In genomic region chr11:32780747-32781536, GRCm38 (mm10) we compare ENCODE assay signal across 11 mouse cellular contexts. TPM values are rescaled to one million over a fixed set of nuclear protein-coding genes. Genes with fewer than 3 reads are reported as not detected.
DNase-seq lines count a peak whose midpoint lies in the region; ATAC-seq and TF ChIP-seq lines count a peak whose summit lies in the region.
"Had no signal": no experiment of that assay in that cellular context is flagged by ENCODE, and none has a peak within 500 bp of the region (broad histone marks: within the 10 kb centered on the region; RNA-seq: fewer than 3 reads in every experiment).

No protein-coding gene starts in this region.

- peaks cover 10% of the 10 kb centered on the region for H3K4me1 ChIP-seq in forebrain, embryonic 10.5 days
- no peaks in the 10 kb centered on the region for H3K4me1 ChIP-seq in forebrain, embryonic 11.5 days (replicated peaks; ENCODE audit: control insufficient read depth, insufficient read depth, low read length)
- H3K4me1 ChIP-seq in midbrain, embryonic 13.5 days (replicated peaks) = peaks cover 5% of the 10 kb centered on the region; the same call in 1 of the 2 replicates
- H3K4me1 ChIP-seq in midbrain, embryonic 11.5 days (ENCODE audit: control insufficient read depth, insufficient read depth, low read length) = no peaks in the 10 kb centered on the region; the same call in 1 of the 2 replicates
- no peaks in the 10 kb centered on the region for H3K4me1 ChIP-seq in stomach, postnatal 0 days (replicated peaks; ENCODE audit: control insufficient read depth, insufficient read depth)

- no peak for DNase-seq in forebrain, embryonic 10.5 days (ENCODE audit: extremely low spot score, low spot score)
- no peak for DNase-seq in forebrain, embryonic 11.5 days (ENCODE audit: low spot score)
- no peak for DNase-seq in midbrain, embryonic 11.5 days (ENCODE audit: low spot score, missing footprints)
- DNase-seq in layer of hippocampus, postnatal 14 days (ENCODE audit: low spot score in 2 of 2) = peak; percentile 23 to 61
- no peak for DNase-seq in stomach, postnatal 0 days (ENCODE audit: low spot score)
- DNase-seq in spleen, postnatal 10 days (ENCODE audit: low spot score in 2 of 2) = no peak
- no peak for DNase-seq in thymus, postnatal 25 days
- DNase-seq: cerebellum, adult 8-10 months had no signal

- ATAC-seq in forebrain, embryonic 11.5 days (replicated peaks; ENCODE audit: low FRiP score) = no peak
- ATAC-seq in midbrain, embryonic 13.5 days = peak; percentile 34; the same call in 1 of the 2 replicates
- ATAC-seq in midbrain, embryonic 11.5 days (ENCODE audit: low FRiP score) = no peak
- 0 out of 2 replicates have a peak, but pooled peaks have one; percentile 24 for ATAC-seq in stomach, postnatal 0 days (ENCODE audit: low FRiP score, low TSS enrichment)

- H3K4me3 ChIP-seq in forebrain, embryonic 10.5 days = no peak overlapping the region
- no peak overlapping the region for H3K4me3 ChIP-seq in forebrain, embryonic 11.5 days (ENCODE audit: low read depth, low read length)
- H3K4me3 ChIP-seq in midbrain, embryonic 13.5 days (replicated peaks) = no peak overlapping the region
- no peak overlapping the region for H3K4me3 ChIP-seq in midbrain, embryonic 11.5 days (ENCODE audit: low read depth, low read length)
- H3K4me3 ChIP-seq in stomach, postnatal 0 days (ENCODE audit: low read depth, low read length) = no peak overlapping the region

- no peak for TF ChIP-seq CTCF in stomach, postnatal 0 days (IDR thresholded peaks at IDR 0.05; ENCODE audit: low read depth)

- H3K36me3 ChIP-seq in forebrain, embryonic 10.5 days (replicated peaks) = no peaks in the 10 kb centered on the region
- H3K36me3 ChIP-seq in forebrain, embryonic 11.5 days (ENCODE audit: control insufficient read depth, insufficient read depth, low read length) = no peaks in the 10 kb centered on the region
- H3K36me3 ChIP-seq in midbrain, embryonic 13.5 days = no peaks in the 10 kb centered on the region
- no peaks in the 10 kb centered on the region; the same call in 1 of the 2 replicates for H3K36me3 ChIP-seq in midbrain, embryonic 11.5 days (ENCODE audit: control insufficient read depth, insufficient read depth, low read length)
- no peaks in the 10 kb centered on the region for H3K36me3 ChIP-seq in stomach, postnatal 0 days (ENCODE audit: control insufficient read depth, insufficient read depth, low read length)

- no peaks in the 10 kb centered on the region for H3K27me3 ChIP-seq in forebrain, embryonic 10.5 days (ENCODE audit: poor library complexity, severe bottlenecking)
- H3K27me3 ChIP-seq in forebrain, embryonic 11.5 days (ENCODE audit: control insufficient read depth, insufficient read depth, low read length) = no peaks in the 10 kb centered on the region
- no peaks in the 10 kb centered on the region for H3K27me3 ChIP-seq in midbrain, embryonic 13.5 days
- no peaks in the 10 kb centered on the region for H3K27me3 ChIP-seq in midbrain, embryonic 11.5 days (ENCODE audit: control insufficient read depth, insufficient read depth, low read length)
- no peaks in the 10 kb centered on the region for H3K27me3 ChIP-seq in stomach, postnatal 0 days (ENCODE audit: control insufficient read depth, insufficient read depth, low read length)

- H3K27ac ChIP-seq in forebrain, embryonic 10.5 days = 0 out of 2 replicates have a peak overlapping the region, but pooled peaks have one; percentile 0
- no peak overlapping the region for H3K27ac ChIP-seq in forebrain, embryonic 11.5 days (ENCODE audit: low read depth, low read length)
- H3K27ac ChIP-seq in midbrain, embryonic 13.5 days = no peak overlapping the region; the same call in 1 of the 2 replicates
- no peak overlapping the region for H3K27ac ChIP-seq in midbrain, embryonic 11.5 days (ENCODE audit: low read depth, low read length)
- no peak overlapping the region for H3K27ac ChIP-seq in stomach, postnatal 0 days (replicated peaks)

- no peak overlapping the region for H3K4me2 ChIP-seq in forebrain, embryonic 11.5 days (ENCODE audit: low read depth, low read length, severe bottlenecking)
- no peak overlapping the region for H3K4me2 ChIP-seq in midbrain, embryonic 13.5 days (replicated peaks)
- H3K4me2 ChIP-seq in midbrain, embryonic 11.5 days = no peak overlapping the region
- no peak overlapping the region for H3K4me2 ChIP-seq in stomach, postnatal 0 days (replicated peaks; ENCODE audit: low read depth)

- TF ChIP-seq EP300 in stomach, postnatal 0 days (optimal IDR thresholded peaks at IDR 0.05) = no peak

- 0 out of 2 replicates have a peak, but pooled peaks cover 3% of the 10 kb centered on the region for H3K9me3 ChIP-seq in forebrain, embryonic 10.5 days
- H3K9me3 ChIP-seq in forebrain, embryonic 11.5 days (ENCODE audit: control insufficient read depth, low read length) = no peaks in the 10 kb centered on the region
- no peaks in the 10 kb centered on the region for H3K9me3 ChIP-seq in midbrain, embryonic 13.5 days
- no peaks in the 10 kb centered on the region for H3K9me3 ChIP-seq in midbrain, embryonic 11.5 days (ENCODE audit: control insufficient read depth, low read length)
- H3K9me3 ChIP-seq in stomach, postnatal 0 days (ENCODE audit: control insufficient read depth, low read length) = no peaks in the 10 kb centered on the region

- no peak overlapping the region for H3K9ac ChIP-seq in forebrain, embryonic 11.5 days (ENCODE audit: low read length)
- no peak overlapping the region for H3K9ac ChIP-seq in midbrain, embryonic 13.5 days (replicated peaks)
- no peak overlapping the region for H3K9ac ChIP-seq in midbrain, embryonic 11.5 days (ENCODE audit: low read length)
- H3K9ac ChIP-seq in stomach, postnatal 0 days (ENCODE audit: low read length) = no peak overlapping the region

- 67% methylated on average over 11 of the region's 11 CpGs for WGBS in forebrain, embryonic 10.5 days
- WGBS in forebrain, embryonic 11.5 days = 53% methylated on average over 9 of the region's 11 CpGs
- WGBS in midbrain, embryonic 13.5 days = 54% methylated on average over 11 of the region's 11 CpGs
- 64% methylated on average over 11 of the region's 11 CpGs for WGBS in midbrain, embryonic 11.5 days
- 27% methylated on average over 11 of the region's 11 CpGs for WGBS in stomach, postnatal 0 days

RNA-seq across cellular contexts. Expression of gene Smim23, which starts 43.5 kb away (rescaled TPM):
- polyA plus RNA-seq in forebrain, embryonic 10.5 days (2016; fragmentation: Nextera tagmentation; extraction: Ambion mirVana) = not detected in 2 replicates
- polyA plus RNA-seq in forebrain, embryonic 11.5 days (2014; fragmentation: Nextera tagmentation; extraction: Ambion mirVana) = not detected in 2 replicates
- not detected in 2 replicates for polyA plus RNA-seq in midbrain, embryonic 13.5 days (2015; fragmentation: Nextera tagmentation; extraction: Ambion mirVana)
- not detected in 2 replicates for polyA plus RNA-seq in midbrain, embryonic 11.5 days (2014; fragmentation: Nextera tagmentation; extraction: Ambion mirVana)
- not detected for total RNA-seq in layer of hippocampus, postnatal 14 days (2021)
- polyA plus RNA-seq in stomach, postnatal 0 days (2015; fragmentation: Nextera tagmentation; extraction: Ambion mirVana) = not detected in 2 replicates
- total RNA-seq: adrenal gland, adult 18-20 months had no signal
- polyA plus RNA-seq: large intestine, adult 2 months had no signal

Comparison
In these comparisons a context has a peak if more than half of its experiments do, and no peak if none do; other contexts are left out.
1. ATAC-seq: peak in midbrain, embryonic 13.5 days (single experiment) and stomach, postnatal 0 days (single experiment); none in forebrain, embryonic 11.5 days (single experiment) and midbrain, embryonic 11.5 days (single experiment).
2. DNase-seq: peak in layer of hippocampus, postnatal 14 days (2 of 2); none in forebrain, embryonic 10.5 days (single experiment), forebrain, embryonic 11.5 days (single experiment), midbrain, embryonic 11.5 days (single experiment), stomach, postnatal 0 days (single experiment), spleen, postnatal 10 days (0 of 2) and thymus, postnatal 25 days (single experiment).